Mouse (Mus musculus): ENCODE results near the gene Slc22a4. TPM values are rescaled to one million over a fixed set of nuclear protein-coding genes. Genes with fewer than 3 reads are reported as not detected.

The Slc22a4 gene
- polyA plus RNA-seq, 1 experiment = 1.2 TPM

DNA sequence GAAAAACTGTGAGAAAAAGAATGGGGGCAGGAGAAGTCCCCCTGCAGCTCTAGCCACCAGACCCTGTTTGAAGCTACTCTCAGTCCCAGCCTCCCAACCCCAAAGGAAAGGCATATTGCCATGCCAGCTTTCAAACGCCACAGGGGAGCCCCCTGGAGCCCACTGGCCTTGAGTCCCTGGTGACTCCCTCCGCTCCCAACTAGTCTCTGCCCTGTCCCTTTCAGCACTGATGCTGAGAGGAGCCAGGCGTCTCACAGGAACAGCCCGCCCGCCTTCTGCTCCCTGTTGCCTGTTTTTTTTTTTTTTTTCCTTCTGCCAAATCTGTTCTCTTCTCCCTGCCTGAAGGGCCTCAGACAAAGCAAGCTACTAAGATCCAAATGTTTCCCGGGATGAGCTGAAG is 30.8 kb upstream of the Slc22a4 start:
- H3K36me3 ChIP-seq (ENCODE audit: control insufficient read depth, insufficient read depth, low read length) = no peaks in the 10 kb centered on the region
- no peak overlapping the region for H3K4me3 ChIP-seq (ENCODE audit: control insufficient read depth, insufficient read depth, low read length)
- no peaks in the 10 kb centered on the region for H3K27me3 ChIP-seq (ENCODE audit: control insufficient read depth, insufficient read depth, low read length)
- H3K4me1 ChIP-seq (replicated peaks; ENCODE audit: control insufficient read depth, insufficient read depth, low read length) = peaks cover 49% of the 10 kb centered on the region
- no peak for DNase-seq
- no peak for TF ChIP-seq CTCF (IDR thresholded peaks at IDR 0.05; ENCODE audit: borderline replicate concordance, control insufficient read depth, extremely low read depth, insufficient read depth, low read length, poor library complexity)
- TF ChIP-seq POLR2A (IDR thresholded peaks at IDR 0.05; ENCODE audit: control insufficient read depth, extremely low read depth, insufficient read depth, low read length, poor library complexity) = no peak
- H3K27ac ChIP-seq (ENCODE audit: control insufficient read depth, insufficient read depth, low read length) = no peak overlapping the region
- 83% methylated on average over 6 of the region's 6 CpGs for WGBS

DNA sequence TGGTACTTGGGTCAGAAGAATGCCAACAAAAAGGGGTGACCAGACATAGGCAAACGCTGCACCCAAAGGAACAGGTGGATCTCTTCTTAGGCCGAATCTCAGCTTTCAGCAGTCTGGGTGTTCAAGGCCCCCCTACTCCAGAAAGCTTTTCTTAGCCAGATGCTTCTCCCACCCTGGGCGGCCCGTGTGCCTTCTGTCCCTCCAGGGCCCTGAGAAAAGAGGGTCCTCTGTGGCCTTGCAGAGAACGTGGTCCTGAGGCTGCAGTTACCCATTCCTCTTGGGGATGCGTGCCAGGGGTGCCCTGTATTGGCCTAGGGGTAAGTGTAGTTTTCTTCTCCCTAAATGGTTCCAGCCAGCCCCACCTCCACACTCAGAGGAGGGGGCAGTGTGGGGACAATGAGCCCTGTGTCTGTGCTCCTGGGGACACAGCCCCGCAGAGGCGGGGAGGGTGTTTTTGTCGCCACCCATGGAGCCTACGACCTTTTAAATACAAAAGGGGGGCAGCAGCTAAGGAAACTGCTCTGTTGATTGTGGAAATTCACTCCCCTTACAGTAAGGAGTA is 30.2 kb upstream of the Slc22a4 start:
- Histone ChIP-seq H3K36me3 (ENCODE audit: control insufficient read depth, insufficient read depth, low read length) (no peaks in the 10 kb centered on the region), H3K27me3 (ENCODE audit: control insufficient read depth, insufficient read depth, low read length) (no peaks in the 10 kb centered on the region), H3K4me3 (ENCODE audit: control insufficient read depth, insufficient read depth, low read length) (no peak overlapping the region), H3K4me1 (replicated peaks; ENCODE audit: control insufficient read depth, insufficient read depth, low read length) (peaks cover 44% of the 10 kb centered on the region), H3K27ac (ENCODE audit: control insufficient read depth, insufficient read depth, low read length) (no peak overlapping the region)
- DNase-seq = no peak
- TF ChIP-seq CTCF (IDR thresholded peaks at IDR 0.05; ENCODE audit: borderline replicate concordance, control insufficient read depth, extremely low read depth, insufficient read depth, low read length, poor library complexity) = no peak
- TF ChIP-seq POLR2A (IDR thresholded peaks at IDR 0.05; ENCODE audit: control insufficient read depth, extremely low read depth, insufficient read depth, low read length, poor library complexity) = no peak
- 95% methylated on average over 10 of the region's 10 CpGs for WGBS

DNA sequence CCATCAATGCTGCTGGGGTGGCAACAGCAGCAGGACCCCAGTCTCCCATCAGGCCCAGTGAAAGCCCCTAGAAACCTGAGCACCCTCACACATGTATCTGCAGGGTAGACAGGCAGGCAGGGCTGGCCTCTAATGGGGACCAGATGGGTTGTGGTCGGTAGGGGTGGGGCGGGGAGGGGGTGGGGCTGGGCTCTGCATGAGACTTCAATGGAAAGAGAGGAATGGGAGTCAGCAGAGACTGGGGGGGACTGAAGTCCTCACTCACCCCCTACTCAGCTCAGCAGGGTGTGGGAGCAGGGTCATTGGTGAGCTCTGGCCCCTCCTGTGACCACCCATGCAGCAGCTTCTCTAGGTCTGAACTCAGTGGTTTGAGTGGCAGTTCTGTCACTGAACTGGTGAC is 29.5 kb upstream of the Slc22a4 start:
- TF ChIP-seq POLR2A (IDR thresholded peaks at IDR 0.05; ENCODE audit: control insufficient read depth, extremely low read depth, insufficient read depth, low read length, poor library complexity) = no peak
- no peak for TF ChIP-seq CTCF (IDR thresholded peaks at IDR 0.05; ENCODE audit: borderline replicate concordance, control insufficient read depth, extremely low read depth, insufficient read depth, low read length, poor library complexity)
- H3K27ac ChIP-seq (ENCODE audit: control insufficient read depth, insufficient read depth, low read length) = no peak overlapping the region
- no peaks in the 10 kb centered on the region for H3K27me3 ChIP-seq (ENCODE audit: control insufficient read depth, insufficient read depth, low read length)
- H3K4me1 ChIP-seq (replicated peaks; ENCODE audit: control insufficient read depth, insufficient read depth, low read length) = peaks cover 38% of the 10 kb centered on the region
- no peaks in the 10 kb centered on the region for H3K36me3 ChIP-seq (ENCODE audit: control insufficient read depth, insufficient read depth, low read length)
- no peak overlapping the region for H3K4me3 ChIP-seq (ENCODE audit: control insufficient read depth, insufficient read depth, low read length)
- DNase-seq = no peak
- WGBS = 64% methylated on average over 2 of the region's 2 CpGs

DNA sequence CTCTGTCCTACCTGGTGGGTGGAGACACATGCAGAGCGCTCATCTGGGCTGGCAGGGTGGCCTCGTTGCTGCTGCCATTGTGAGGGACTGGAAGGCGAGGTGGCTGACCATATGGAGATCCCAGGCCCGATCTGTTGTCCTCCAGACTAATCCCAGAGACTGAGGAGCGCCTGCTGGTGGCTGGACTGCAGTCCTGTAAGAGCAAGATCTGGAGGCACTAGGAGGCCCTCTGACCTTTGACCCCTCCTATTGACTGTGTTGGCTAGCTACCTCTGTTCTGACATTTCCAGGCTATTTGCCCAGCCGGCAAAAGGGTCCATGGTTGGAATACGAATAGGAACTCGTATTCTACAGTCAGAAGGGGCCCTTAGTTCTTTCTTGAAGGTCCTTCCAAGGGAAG is 28.2 kb upstream of the Slc22a4 start:
- 91% methylated on average over 8 of the region's 8 CpGs for WGBS
- H3K4me3 ChIP-seq (ENCODE audit: control insufficient read depth, insufficient read depth, low read length) = no peak overlapping the region
- TF ChIP-seq CTCF (IDR thresholded peaks at IDR 0.05; ENCODE audit: borderline replicate concordance, control insufficient read depth, extremely low read depth, insufficient read depth, low read length, poor library complexity) (no peak), POLR2A (IDR thresholded peaks at IDR 0.05; ENCODE audit: control insufficient read depth, extremely low read depth, insufficient read depth, low read length, poor library complexity) (no peak)

DNA sequence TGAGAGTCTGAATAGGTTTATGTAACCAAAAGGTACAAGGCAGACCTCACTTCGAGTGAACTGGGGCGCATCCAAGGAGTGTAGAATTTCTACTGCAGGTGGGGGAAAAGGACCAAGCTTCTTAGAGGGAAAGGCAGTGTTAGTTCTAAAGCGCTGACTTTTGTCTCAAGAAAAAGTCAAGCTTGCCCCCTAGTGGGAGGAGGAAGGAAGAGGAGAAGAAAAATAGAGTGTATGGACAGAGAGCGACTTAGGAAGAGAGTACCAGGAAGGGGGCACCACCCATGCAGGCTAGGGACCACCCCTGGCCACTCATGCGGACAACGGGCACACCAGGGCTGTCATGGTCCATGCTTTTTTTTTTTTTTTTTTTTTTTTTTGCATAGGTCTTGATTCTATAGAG is 26.4 kb upstream of the Slc22a4 start:
- H3K27ac ChIP-seq (ENCODE audit: control insufficient read depth, insufficient read depth, low read length) = no peak overlapping the region
- H3K4me3 ChIP-seq (ENCODE audit: control insufficient read depth, insufficient read depth, low read length) = no peak overlapping the region
- H3K27me3 ChIP-seq (ENCODE audit: control insufficient read depth, insufficient read depth, low read length) = no peaks in the 10 kb centered on the region
- peak; percentile 62 for DNase-seq
- no peaks in the 10 kb centered on the region for H3K36me3 ChIP-seq (ENCODE audit: control insufficient read depth, insufficient read depth, low read length)
- WGBS = 17% methylated on average over 6 of the region's 6 CpGs
- H3K4me1 ChIP-seq (replicated peaks; ENCODE audit: control insufficient read depth, insufficient read depth, low read length) = peaks cover 21% of the 10 kb centered on the region
- TF ChIP-seq CTCF (IDR thresholded peaks at IDR 0.05; ENCODE audit: borderline replicate concordance, control insufficient read depth, extremely low read depth, insufficient read depth, low read length, poor library complexity) (0 out of 2 replicates have a peak, but pooled peaks have one; percentile 16), POLR2A (IDR thresholded peaks at IDR 0.05; ENCODE audit: control insufficient read depth, extremely low read depth, insufficient read depth, low read length, poor library complexity) (no peak)

More for the DNA sequence above, 28.2 kb upstream of the Slc22a4 start:
- Histone ChIP-seq H3K27ac (ENCODE audit: control insufficient read depth, insufficient read depth, low read length) (no peak overlapping the region), H3K4me1 (replicated peaks; ENCODE audit: control insufficient read depth, insufficient read depth, low read length) (peaks cover 27% of the 10 kb centered on the region), H3K36me3 (ENCODE audit: control insufficient read depth, insufficient read depth, low read length) (no peaks in the 10 kb centered on the region), H3K27me3 (ENCODE audit: control insufficient read depth, insufficient read depth, low read length) (no peaks in the 10 kb centered on the region)
- no peak for DNase-seq

DNA sequence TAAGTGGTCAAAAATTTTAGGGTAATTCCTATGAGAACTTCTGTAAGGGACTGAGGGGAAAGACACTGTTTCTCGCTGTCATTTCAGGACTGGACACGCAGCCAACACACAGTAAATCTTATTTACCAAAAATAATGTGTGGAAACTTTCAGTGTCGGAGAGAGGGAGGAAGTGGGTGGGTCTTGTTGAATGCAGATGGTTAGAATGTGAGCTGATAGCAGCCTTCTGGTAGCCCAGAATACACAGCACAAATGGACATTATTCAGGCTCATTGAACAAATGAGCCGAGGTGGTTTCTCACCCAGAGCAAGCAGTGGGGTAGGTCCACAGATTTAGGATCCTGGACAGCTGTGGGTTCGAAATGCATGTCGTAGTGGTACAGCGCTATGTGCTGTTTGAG is 25.2 kb upstream of the Slc22a4 start:
- Histone ChIP-seq H3K36me3 (ENCODE audit: control insufficient read depth, insufficient read depth, low read length) (no peaks in the 10 kb centered on the region), H3K4me1 (replicated peaks; ENCODE audit: control insufficient read depth, insufficient read depth, low read length) (peaks cover 10% of the 10 kb centered on the region), H3K4me3 (ENCODE audit: control insufficient read depth, insufficient read depth, low read length) (no peak overlapping the region), H3K27ac (ENCODE audit: control insufficient read depth, insufficient read depth, low read length) (no peak overlapping the region), H3K27me3 (ENCODE audit: control insufficient read depth, insufficient read depth, low read length) (no peaks in the 10 kb centered on the region)
- 51% methylated on average over 7 of the region's 7 CpGs for WGBS
- TF ChIP-seq POLR2A (IDR thresholded peaks at IDR 0.05; ENCODE audit: control insufficient read depth, extremely low read depth, insufficient read depth, low read length, poor library complexity) (no peak), CTCF (IDR thresholded peaks at IDR 0.05; ENCODE audit: borderline replicate concordance, control insufficient read depth, extremely low read depth, insufficient read depth, low read length, poor library complexity) (no peak)
- no peak for DNase-seq

DNA sequence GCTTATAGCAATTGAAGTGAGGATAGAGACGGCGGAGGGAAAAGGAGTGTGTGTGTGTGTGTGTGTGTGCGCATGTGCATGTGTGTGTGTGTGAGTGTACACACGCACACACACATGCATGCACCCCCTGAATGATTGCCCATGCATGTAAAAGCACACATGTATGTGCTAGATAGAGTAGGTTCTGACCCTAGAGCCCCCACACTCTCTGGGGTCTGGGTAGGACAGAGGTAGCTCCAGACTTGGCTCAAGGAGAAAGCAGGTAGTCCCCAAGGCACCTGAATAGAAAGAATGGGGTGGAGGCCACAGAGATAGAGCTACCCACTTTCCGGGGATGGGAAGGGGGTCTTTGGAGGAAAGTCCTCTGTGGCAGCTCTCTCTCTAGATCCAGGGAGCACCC is 24.2 kb upstream of the Slc22a4 start:
- TF ChIP-seq CTCF (IDR thresholded peaks at IDR 0.05; ENCODE audit: borderline replicate concordance, control insufficient read depth, extremely low read depth, insufficient read depth, low read length, poor library complexity) (no peak), POLR2A (IDR thresholded peaks at IDR 0.05; ENCODE audit: control insufficient read depth, extremely low read depth, insufficient read depth, low read length, poor library complexity) (no peak)
- Histone ChIP-seq H3K27me3 (ENCODE audit: control insufficient read depth, insufficient read depth, low read length) (no peaks in the 10 kb centered on the region), H3K4me3 (ENCODE audit: control insufficient read depth, insufficient read depth, low read length) (no peak overlapping the region), H3K4me1 (replicated peaks; ENCODE audit: control insufficient read depth, insufficient read depth, low read length) (peaks cover under 1% of the 10 kb centered on the region; the same call in 1 of the 2 replicates), H3K36me3 (ENCODE audit: control insufficient read depth, insufficient read depth, low read length) (no peaks in the 10 kb centered on the region), H3K27ac (ENCODE audit: control insufficient read depth, insufficient read depth, low read length) (no peak overlapping the region)
- WGBS = 95% methylated on average over 5 of the region's 5 CpGs
- no peak for DNase-seq

All from thymus, adult 2 months (tissue).